Mouse (Mus musculus): ENCODE data around the gene Kif19a.

- TF ChIP-seq CTCF (IDR thresholded peaks at IDR 0.05; ENCODE audit: low read depth) (no peak), EP300 (IDR thresholded peaks at IDR 0.05; ENCODE audit: low read depth) (no peak)
Observed at GRCm38 (mm10) chr11:114780076-114780475, 14.9 kb downstream of the Kif19a start.
